Mouse (Mus musculus): ENCODE results near the gene Tmem89. TPM values are rescaled to one million over a fixed set of nuclear protein-coding genes. Genes with fewer than 3 reads are reported as not detected.

Tmem89 gene
- total and polyA plus RNA-seq, 3 experiments, result 0.15 to 0.61 TPM; not detected in 1

Other genes with a start within 250 kb of the Tmem89 start
- 10 to 100 TPM; 28.1 to 43.7 TPM for gene Prkar2a, start 225.3 kb upstream of the Tmem89 start, total RNA-seq (2021)
- gene Prkar2a, start 225.3 kb upstream of the Tmem89 start, polyA plus RNA-seq (2012; rRNA removed), result 12.1 and 14.6 TPM in 2 replicates
- 10 to 100 TPM; 82.9 to 85.9 TPM for gene Ip6k2, start 130.8 kb upstream of the Tmem89 start, total RNA-seq (2021)
- gene Ip6k2, start 130.8 kb upstream of the Tmem89 start, polyA plus RNA-seq (2012; rRNA removed), result 73.4 and 92.1 TPM in 2 replicates
- gene Nckipsd, start 106.3 kb upstream of the Tmem89 start, total RNA-seq (2021), result 10 to 100 TPM; 11.1 to 12.0 TPM
- 43.1 and 54.5 TPM in 2 replicates for gene Nckipsd, start 106.3 kb upstream of the Tmem89 start, polyA plus RNA-seq (2012; rRNA removed)
- gene Celsr3, start 88.3 kb upstream of the Tmem89 start, total RNA-seq (2021), result 1 to 10 TPM; 2.2 to 2.3 TPM
- gene Celsr3, start 88.3 kb upstream of the Tmem89 start, polyA plus RNA-seq (2012; rRNA removed), result 4.9 and 7.2 TPM in 2 replicates
- 10 to 100 TPM; 10.1 to 11.7 TPM for gene Slc26a6, start 61.3 kb upstream of the Tmem89 start, total RNA-seq (2021)
- gene Slc26a6, start 61.3 kb upstream of the Tmem89 start, polyA plus RNA-seq (2012; rRNA removed), result 10.1 and 11.2 TPM in 2 replicates
- 100 to 1,000 TPM; 546 to 765 TPM for gene Uqcrc1, start 22.0 kb downstream of the Tmem89 start, total RNA-seq (2021)
- 797 and 881 TPM in 2 replicates for gene Uqcrc1, start 22.0 kb downstream of the Tmem89 start, polyA plus RNA-seq (2012; rRNA removed)
- 1 to 10 TPM; 3.1 to 3.3 TPM for gene Col7a1, start 39.0 kb downstream of the Tmem89 start, total RNA-seq (2021)
- 4.6 and 6.6 TPM in 2 replicates for gene Col7a1, start 39.0 kb downstream of the Tmem89 start, polyA plus RNA-seq (2012; rRNA removed)
- under 1 TPM in 1 of 2 experiments, not detected in 1; 0.58 TPM for gene Ucn2, start 71.4 kb downstream of the Tmem89 start, total RNA-seq (2021)
- 0.47 and 0.50 TPM in 2 replicates for gene Ucn2, start 71.4 kb downstream of the Tmem89 start, polyA plus RNA-seq (2012; rRNA removed)
- 1 to 10 TPM; 5.5 to 8.7 TPM for gene Pfkfb4, start 77.2 kb downstream of the Tmem89 start, total RNA-seq (2021)
- gene Pfkfb4, start 77.2 kb downstream of the Tmem89 start, polyA plus RNA-seq (2012; rRNA removed), result 10.6 and 14.1 TPM in 2 replicates
- gene Shisa5, start 123.9 kb downstream of the Tmem89 start, total RNA-seq (2021), result 100 to 1,000 TPM; 143 to 167 TPM
- gene Shisa5, start 123.9 kb downstream of the Tmem89 start, polyA plus RNA-seq (2012; rRNA removed), result 586 and 732 TPM in 2 replicates
- gene Trex1, start 145.1 kb downstream of the Tmem89 start, total RNA-seq (2021), result 10 to 100 TPM; 19.5 to 28.2 TPM
- gene Trex1, start 145.1 kb downstream of the Tmem89 start, polyA plus RNA-seq (2012; rRNA removed), result 129 and 130 TPM in 2 replicates
- 10 to 100 TPM; 12.5 to 17.5 TPM for gene Atrip, start 159.5 kb downstream of the Tmem89 start, total RNA-seq (2021)
- gene Atrip, start 159.5 kb downstream of the Tmem89 start, polyA plus RNA-seq (2012; rRNA removed), result 22.3 and 25.3 TPM in 2 replicates
- gene Ccdc51, start 167.9 kb downstream of the Tmem89 start, total RNA-seq (2021), result 10 to 100 TPM in 1 of 2 experiments, 1 to 10 TPM in 1; 9.2 to 18.9 TPM
- 11.4 and 12.6 TPM in 2 replicates for gene Ccdc51, start 167.9 kb downstream of the Tmem89 start, polyA plus RNA-seq (2012; rRNA removed)
- 100 to 1,000 TPM; 393 to 485 TPM for gene Tma7, start 168.0 kb downstream of the Tmem89 start, total RNA-seq (2021)
- gene Tma7, start 168.0 kb downstream of the Tmem89 start, polyA plus RNA-seq (2012; rRNA removed), result 6.9 and 9.6 TPM in 2 replicates
- 10 to 100 TPM; 75.7 to 82.0 TPM for gene Plxnb1, start 180.8 kb downstream of the Tmem89 start, total RNA-seq (2021)
- 89.9 and 110 TPM in 2 replicates for gene Plxnb1, start 180.8 kb downstream of the Tmem89 start, polyA plus RNA-seq (2012; rRNA removed)
- not detected for gene Fbxw21, start 247.4 kb downstream of the Tmem89 start, total RNA-seq (2021)
- not detected in 2 replicates for gene Fbxw21, start 247.4 kb downstream of the Tmem89 start, polyA plus RNA-seq (2012; rRNA removed)